Mouse (Mus musculus) embryo, embryonic 11.5 days (tissue): ENCODE measurements around the gene Ablim1.

Experiments
- DNase-seq: peaks from one replicate; pipeline ENCODE4 v3.0.0-alpha.2; 2012; ENCODE audit warnings: low read depth, low spot score

Gene Ablim1

DNA sequence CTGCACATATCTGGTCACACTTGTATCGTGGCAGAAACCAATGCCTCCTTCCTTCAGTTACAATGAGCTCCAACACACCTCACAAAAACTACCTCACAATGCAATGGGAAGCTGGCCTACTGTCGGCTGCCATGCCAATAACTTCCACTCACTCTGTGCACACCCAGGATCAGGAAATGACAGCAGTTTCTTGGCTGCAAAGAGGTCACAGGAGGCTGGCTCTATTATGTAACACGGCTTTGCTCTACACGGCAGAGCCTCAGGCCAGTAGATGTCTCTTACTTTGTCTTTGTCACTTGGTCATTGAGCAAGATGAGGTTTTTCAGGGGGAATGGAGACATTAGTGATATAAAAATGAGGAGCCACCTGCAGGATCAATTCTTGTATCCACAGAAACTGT is 126.2 kb downstream of the Ablim1 start:
- no peak for DNase-seq

DNA sequence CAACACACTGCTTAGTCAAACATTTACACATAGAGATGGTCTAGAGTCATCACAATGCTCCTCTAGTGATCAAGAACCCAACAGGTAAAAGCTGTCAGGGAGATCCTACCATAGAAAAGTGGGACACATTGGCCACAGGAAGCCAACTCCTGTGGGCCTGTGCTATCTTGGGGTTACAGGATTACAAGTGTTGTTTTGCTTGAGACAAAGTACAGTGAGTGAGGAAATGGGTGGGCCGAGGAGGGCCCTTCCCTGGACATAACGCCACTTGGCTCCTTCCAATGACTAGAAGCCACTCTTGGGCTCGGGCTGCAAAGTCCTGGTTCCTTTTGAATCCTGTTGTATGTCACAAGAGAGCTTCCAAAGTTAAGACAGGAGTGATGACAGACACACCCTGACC is 129.7 kb downstream of the Ablim1 start:
- no peak for DNase-seq

DNA sequence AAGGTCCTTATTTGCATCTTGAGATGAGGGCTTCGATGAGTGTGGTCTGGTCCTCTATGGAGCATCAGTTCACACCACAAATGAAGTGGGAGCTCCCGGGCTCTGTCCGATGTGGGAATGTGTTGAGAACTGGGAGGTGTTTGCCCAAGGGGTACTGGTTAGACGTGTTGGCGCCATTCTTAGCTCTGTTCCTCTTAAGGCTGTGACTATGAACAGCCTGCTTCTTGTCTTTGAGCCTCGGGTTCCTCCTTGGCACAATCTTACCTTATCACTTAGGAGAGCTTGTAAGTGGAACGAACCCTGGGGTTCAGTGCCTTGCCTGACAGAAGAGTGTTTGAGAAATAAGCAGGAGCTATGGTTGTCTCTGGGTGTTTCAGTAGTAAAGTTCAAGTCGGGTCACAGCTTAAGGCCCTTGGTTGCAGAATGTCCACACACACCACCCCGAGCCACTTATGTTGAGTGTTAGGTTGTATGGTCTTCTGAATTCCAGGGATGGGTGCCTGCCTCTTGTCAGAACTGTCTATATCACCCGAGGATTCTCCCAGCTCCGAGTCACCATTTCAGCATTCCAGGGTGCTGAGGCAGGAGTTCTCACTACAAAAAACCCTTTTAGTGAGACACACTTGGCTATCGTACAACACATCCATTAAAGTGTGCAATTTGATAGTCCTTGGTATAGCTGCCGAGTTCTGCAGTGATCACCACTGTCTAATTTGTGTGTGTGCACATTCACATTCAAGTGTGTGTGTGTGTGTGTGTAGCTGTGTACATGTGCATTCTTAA is 131.6 kb downstream of the Ablim1 start:
- no peak for DNase-seq

DNA sequence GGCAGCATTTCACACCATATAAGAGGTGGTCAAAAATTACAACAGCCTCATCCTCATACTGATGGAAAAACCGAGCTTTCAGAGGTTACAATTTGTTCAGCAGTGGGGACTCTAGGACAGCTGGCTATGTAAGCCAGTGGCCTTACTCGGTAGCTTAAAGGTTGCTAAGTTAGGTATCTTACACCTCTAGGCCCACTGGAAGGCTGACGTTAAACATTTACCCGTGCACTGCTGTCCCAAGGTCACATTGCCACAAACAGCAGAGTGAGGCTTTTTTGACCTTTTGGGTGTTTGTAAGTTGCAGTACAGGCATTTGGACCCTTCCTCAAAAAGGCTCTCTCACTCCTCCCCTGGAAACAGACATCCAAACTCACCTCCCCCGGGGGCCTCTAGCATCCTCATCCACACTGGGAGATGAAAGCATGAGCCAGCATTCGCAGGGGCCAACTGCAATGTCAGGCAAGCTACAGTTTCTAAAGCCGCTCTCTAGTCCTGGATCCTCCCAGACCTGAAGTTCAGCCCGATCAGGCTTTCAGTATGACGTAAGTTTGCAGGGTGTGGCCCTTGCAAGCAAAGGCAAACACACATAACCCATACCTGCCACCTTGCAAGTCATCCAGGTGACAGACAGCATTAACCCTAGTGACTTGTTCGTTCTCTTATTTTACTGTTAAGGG is 132.7 kb downstream of the Ablim1 start:
- DNase-seq: no peak

DNA sequence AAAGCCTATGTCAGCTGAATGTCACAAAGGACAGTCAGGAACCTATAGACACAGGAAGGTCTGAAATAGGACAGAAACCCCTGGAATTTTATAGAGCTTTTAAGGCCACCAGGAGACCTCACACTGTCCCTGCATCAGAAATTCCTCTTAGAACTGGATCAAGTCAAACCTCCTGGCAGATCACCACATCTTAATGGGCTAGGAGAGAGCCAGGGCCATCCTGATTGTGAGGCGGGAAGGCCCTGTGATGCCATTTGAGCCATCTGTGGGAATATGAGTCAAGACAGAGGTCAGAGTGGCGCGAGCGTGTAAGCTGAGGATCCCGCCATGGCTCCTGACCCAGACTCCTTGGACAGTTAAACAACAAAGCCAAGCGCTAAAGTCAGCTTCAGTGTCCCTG is 133.4 kb downstream of the Ablim1 start:
- no peak for DNase-seq

DNA sequence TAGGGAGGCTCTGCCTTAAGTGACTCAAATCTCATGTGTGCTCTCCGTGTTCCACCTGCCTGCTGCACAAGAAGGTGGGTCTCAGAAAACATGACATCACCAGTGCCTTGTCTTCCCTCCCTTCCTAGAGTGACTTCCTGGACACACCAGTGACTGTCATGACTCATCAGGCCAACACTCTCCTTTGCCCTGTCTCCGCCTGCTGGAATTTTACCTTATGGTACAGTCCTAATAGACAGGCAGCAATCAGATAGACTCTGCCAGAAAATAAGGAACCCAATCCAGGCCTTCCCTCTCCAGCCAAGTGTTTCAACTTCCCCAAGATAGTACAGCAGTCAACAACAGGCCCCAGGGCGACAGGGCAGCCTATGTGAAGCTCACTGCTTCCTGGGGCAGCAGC is 133.8 kb downstream of the Ablim1 start:
- DNase-seq: no peak

DNA sequence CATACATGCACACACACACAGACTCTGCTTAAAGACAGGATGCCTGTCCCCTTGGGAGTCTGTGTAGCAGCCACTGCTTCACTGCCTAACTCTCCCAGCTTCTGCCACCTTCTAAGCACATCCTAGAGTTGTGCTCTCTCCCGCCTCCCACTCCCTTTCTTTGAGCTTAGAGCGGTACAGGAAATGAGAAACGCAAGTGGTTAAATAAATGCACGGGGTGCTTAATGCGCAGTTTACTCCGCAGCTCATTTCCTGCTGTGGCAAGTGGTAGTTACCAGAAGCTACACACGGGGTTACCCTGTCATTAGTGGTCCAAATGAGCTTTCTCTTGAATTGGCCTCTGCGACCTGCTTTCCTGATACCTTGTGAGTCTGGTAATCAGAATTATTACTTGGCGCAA is 134.4 kb downstream of the Ablim1 start:
- DNase-seq: no peak

DNA sequence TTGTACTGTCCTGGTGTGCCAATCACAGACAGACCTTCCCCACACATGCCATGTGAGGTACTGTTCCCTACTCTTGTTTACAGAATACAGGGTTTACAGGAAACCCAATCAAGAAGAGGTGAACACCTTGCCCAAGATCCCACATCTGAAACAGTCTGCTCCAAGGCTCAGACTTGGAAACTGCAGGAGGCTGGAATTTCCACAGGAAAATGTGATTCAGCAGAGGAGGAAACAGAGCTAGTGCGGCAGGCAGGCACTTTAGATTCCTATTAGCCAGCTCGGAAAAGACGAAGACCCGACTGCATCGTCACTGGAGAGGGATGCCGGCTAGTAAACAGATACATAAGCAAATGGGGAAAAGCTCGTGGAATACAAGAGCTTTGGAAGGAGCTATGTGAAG is 135.4 kb downstream of the Ablim1 start:
- no peak for DNase-seq

DNA sequence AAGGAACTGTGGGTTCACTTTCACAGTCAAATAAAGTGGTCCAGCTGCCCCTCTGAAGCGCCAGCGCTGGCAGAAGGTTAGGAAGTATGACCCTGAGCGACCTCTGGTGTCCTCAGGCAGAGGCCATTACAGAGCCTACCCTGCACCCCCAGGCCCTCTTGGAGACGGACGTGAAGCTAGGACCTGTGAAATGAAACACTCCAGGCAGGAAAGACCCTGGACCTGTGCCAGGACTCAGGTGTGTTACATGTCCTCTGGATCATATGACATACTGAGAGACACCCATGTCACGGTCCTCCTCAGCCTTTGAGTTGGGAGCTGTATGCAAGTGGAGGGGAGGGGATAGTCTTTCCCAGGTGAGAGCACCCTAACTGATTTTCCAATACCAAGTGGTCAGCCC is 137.4 kb downstream of the Ablim1 start:
- DNase-seq: no peak

DNA sequence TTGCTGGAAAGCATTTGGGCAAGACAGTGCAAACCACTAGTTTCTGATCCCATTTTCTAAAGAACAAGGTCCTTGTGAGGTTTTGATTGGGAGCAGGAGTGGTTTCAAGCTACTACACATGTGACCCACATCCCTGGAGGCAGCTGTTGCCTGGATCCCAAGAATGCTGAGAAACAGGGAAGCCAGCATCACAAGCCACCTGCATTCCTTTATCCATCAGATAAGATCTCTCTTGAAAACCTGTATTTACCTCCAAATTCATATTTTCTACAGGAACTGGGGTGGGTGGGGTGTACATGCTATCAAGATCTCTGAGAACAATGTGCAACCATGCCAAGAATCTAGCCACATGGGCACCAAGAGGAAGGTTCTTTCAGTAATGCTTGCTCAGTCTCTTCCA is 139.6 kb downstream of the Ablim1 start:
- no peak for DNase-seq

DNA sequence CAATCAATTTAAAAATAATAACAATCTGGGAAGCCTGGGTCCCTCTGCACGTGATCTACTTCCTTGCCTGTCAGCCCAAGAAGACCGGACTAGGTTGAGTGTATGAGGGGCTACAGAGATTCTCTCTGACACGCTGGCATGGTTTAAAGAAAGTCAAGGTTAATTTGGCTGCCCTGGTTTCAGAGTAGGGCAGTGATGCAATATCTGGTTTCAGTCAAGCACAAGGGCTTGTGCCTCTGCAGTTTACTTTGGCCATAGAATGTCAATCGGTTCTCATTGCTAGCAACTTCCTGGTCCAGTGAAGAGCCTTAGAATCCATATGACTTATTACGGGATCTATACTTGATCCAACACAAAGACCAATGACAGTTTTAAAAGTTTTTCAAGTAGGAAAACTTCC is 140.2 kb downstream of the Ablim1 start:
- no peak for DNase-seq

DNA sequence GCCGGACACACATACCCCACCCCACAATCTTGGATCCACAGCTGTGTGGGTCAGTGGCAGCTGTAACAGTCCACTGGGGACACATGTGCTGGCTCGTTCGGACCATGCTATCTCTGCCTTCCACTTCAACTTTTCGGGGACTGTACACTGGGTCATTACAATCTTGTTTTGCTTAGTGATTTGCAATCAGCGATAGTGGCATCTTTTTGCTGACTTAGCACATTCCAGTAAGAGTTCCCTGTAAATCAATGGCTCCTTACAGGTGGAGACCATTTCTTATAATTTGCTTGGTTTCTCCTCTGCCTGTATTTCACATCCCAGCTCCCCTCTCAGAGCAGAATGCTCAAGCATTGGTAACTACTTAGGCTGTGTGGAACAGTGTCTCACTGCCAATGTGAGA is 140.7 kb downstream of the Ablim1 start:
- no peak for DNase-seq

DNA sequence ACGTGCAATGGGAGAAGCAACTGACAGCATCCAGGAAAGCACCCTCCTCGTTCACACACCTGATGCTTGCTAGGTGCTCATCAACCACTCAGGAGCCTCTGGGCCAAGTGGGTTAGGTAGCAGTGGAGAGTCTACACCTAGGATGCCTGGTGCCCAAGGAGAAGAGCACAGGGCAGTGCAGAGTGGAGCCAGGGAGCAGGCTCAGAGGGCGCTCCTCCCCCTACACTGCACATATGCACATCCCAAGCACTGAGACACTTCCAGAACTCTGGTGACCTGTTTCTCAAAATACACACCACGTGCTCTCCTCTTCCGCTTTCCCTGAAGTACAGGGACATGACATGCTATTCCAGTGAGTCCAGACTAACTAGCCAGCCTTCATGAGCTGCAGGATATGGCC is 142.4 kb downstream of the Ablim1 start:
- no peak for DNase-seq

DNA sequence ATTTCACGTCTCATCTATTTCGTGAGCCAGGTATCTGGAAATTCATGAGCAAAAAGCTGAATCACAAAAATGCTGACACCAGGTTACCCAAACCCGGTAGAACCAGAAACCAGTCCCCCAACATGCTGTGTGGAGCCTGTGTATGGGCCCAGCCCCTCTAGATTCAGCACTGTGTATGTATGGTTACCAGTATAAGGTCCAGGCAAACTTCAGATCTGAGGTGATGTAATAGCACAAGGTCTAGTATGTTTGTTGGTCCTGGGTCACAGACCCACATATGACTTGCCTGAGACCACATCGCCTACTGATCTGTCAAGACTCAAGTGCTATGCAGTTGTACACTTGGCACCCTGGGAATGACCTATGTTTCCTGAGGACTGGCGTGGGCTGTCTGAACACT is 143.8 kb downstream of the Ablim1 start:
- DNase-seq: no peak

DNA sequence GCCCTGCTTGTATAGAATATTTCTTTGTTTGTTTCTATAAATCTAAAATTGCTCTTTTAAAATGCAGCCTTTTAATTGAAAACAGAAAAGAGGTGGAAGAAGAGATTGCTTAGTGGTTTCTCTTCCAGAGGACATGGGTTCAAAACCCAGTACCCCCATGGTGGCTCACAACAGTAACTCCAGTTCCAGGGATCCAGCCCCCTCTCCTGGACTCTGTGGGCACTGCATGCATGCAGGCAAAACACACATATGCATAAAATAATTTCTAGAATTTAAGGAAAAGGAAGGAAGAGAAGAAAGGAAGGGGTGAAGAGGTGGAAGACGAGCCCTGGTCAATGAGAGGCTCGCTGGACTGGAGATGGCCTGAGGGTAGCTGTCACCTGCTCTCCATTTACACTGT is 145.2 kb downstream of the Ablim1 start:
- no peak for DNase-seq

DNA sequence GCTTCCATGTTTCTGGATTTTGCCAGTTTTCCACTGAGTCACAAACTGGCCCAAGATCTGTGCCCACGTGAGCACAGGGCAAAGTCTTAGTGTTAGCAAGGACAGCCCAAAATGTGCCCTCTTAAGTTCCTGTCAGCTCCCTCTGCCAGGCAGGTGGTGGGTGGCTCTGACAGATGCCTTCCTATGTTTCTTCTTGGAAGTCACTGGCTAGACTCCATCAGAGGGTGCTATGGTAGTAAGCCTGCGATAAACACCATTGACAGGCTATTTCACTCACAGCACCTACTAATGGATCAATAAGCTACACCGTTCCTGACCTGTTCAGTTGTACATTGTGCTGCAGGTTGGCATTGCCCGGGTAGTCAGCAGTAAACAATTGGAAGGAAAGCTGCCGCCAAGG is 147.0 kb downstream of the Ablim1 start:
- no peak for DNase-seq

DNA sequence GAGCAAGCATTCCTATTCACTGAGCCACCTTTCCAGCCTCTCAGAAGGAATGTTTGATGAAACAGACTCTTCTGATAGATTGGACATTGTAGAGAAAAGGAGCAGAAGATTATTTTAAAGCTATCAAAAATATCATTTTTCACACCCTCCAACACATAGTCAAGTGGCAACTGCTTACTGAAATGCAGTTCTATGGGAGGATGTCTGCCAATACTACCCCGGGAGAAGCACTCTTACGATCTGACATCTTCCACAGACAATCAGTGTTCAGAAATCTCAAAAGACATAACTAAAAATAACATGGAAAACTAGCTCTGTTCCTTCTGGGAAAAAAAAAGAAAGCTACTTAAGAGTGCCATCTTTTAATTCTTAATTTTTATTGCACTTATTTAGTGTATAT is 149.8 kb downstream of the Ablim1 start:
- no peak for DNase-seq

DNA sequence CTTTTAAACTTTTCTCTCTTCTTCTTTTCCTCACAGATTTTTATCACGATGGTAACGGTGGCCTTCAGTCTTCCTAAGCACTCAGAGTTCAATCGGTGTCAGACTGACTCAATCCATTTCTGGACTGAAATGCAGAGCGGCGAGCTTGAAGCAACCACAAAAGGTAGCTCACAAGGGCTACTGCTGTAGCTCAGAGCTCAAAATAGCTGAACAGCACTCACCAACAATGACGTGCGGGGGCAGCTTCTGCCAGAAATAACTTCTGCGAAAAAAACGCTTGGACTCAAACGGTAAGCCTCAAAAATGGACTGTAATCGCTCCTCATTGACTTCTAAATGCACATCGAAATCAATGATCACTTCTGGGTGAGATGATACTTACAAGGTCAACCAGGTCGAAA is 151.4 kb downstream of the Ablim1 start:
- DNase-seq: no peak

DNA sequence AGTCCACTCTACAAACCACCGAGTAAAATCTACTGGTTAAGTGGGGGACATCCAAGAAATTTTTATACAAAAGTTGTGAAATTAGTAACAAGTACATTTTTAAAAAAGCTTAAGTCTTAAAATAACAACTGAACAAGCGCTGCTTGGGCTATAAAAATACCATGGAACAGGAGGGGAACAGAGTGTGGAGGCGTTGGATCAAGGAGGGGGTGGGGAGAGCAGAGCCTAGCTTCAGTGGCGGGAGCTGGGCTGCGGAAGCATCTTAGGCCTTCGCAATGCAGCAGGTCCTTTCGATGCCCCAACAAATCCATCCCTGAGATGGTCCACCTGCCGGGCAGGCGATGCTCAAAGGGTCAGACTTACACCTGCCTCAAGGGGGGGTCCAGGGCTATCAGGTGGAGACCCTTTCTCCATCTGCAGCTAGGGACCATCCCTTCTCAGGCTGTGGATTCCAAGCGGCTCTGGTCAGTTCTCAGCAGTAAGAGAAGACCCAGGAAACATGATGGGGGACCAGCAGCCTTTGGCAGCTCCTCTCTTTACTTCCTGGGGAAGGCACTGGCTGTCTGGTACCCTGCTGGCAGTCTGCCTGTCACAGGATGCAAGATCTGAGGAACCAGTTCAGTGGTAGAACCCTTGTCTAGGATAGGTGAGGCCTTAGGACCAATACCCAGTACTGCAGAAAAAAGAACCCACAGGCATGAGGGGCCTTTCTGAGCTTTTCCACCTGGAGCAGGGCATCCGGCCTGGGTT is 152.6 kb downstream of the Ablim1 start:
- no peak for DNase-seq

DNA sequence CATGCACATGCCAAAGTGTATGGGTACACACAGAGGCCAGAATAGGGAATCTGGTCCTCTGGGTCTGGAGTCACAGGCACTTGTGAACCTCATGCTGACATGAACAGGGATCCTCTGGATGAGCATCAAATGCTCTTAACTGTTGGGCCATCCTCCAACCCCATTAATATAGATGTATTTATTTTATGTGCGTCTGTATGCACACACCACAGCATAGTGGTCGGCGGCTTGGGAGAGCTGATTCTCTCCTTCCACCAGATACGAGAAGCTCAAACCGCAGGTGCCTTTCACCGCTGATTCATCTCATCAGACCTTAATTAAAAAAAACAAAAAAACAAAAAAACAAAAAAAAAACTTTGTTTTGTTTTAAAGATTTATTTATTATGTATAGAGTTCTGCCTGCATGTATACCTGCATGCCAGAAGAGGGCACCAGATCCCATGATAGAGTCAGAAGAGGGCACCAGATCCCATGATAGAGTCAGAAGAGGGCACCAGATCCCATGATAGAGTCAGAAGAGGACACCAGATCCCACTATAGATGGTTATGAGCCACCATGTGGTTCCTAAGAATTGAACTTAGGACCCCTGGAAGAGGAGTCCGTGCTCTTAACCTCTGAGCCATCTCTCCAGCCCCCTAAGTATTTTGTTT is 153.6 kb downstream of the Ablim1 start:
- DNase-seq: peak; percentile 27

DNA sequence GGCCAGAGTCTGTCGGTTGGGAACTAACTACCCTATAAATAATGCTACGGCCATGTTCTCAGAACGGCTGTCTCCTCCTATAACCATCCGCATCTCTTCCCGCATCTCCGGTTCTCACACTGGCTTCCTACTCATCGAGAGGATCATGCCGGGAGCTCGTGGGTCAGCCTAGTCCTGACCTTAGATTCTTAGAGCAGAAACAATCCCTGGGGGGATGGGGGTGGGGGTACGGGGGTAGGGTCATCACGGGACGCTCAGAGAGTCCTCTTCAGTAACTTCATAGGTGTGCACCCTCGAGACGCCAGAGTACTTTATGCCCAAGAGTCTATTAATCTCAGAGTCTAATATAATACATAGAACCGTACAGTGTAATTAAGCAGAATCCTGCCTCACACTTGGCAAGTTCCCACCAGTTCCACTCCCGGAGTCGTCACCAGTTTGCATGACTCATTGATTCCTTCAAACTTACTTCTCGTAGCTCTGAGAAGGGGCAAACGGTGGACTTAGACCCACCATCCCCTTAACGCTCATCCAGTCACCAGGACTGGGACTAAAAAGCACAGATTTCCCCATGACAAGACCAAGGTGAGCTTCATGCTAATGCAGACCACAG is 156.9 kb downstream of the Ablim1 start:
- no peak for DNase-seq
